Mouse (Mus musculus): ENCODE results near the gene Elf5. TPM values are rescaled to one million over a fixed set of nuclear protein-coding genes. Genes with fewer than 3 reads are reported as not detected.

Gene Elf5
- polyA plus RNA-seq, 1 experiment: not detected

- no peak overlapping the region for H3K4me3 ChIP-seq (ENCODE audit: insufficient read depth, low read depth, low read length)
- H3K27ac ChIP-seq (ENCODE audit: insufficient read depth, low read depth, low read length): no peak overlapping the region
- WGBS: 94% methylated on average over 11 of the region's 11 CpGs
- H3K4me1 ChIP-seq (ENCODE audit: control insufficient read depth, insufficient read depth, low read length): no peaks in the 10 kb centered on the region
- TF ChIP-seq POLR2A (IDR thresholded peaks at IDR 0.05; ENCODE audit: insufficient read depth, low read depth, low read length) (no peak), CTCF (IDR thresholded peaks at IDR 0.05; ENCODE audit: insufficient read depth, low read depth, low read length) (no peak)
Measured at GRCm38 (mm10) chr2:103476657-103477056, 65.2 kb downstream of the Elf5 start.

GRCm38 (mm10) chr2:103477456-103477855 is 66.0 kb downstream of the Elf5 start:
- no peaks in the 10 kb centered on the region for H3K4me1 ChIP-seq (ENCODE audit: control insufficient read depth, insufficient read depth, low read length)
- WGBS: 88% methylated on average over 4 of the region's 4 CpGs
- no peak for TF ChIP-seq CTCF (IDR thresholded peaks at IDR 0.05; ENCODE audit: insufficient read depth, low read depth, low read length)
- no peak for TF ChIP-seq POLR2A (IDR thresholded peaks at IDR 0.05; ENCODE audit: insufficient read depth, low read depth, low read length)
- H3K27ac ChIP-seq (ENCODE audit: insufficient read depth, low read depth, low read length): no peak overlapping the region
- no peak overlapping the region for H3K4me3 ChIP-seq (ENCODE audit: insufficient read depth, low read depth, low read length)

- Histone ChIP-seq H3K4me1 (ENCODE audit: control insufficient read depth, insufficient read depth, low read length) (no peaks in the 10 kb centered on the region), H3K4me3 (ENCODE audit: insufficient read depth, low read depth, low read length) (no peak overlapping the region), H3K27ac (ENCODE audit: insufficient read depth, low read depth, low read length) (no peak overlapping the region)
- WGBS: 93% methylated on average over 3 of the region's 3 CpGs
- TF ChIP-seq CTCF (IDR thresholded peaks at IDR 0.05; ENCODE audit: insufficient read depth, low read depth, low read length) (no peak), POLR2A (IDR thresholded peaks at IDR 0.05; ENCODE audit: insufficient read depth, low read depth, low read length) (no peak)
Measured at GRCm38 (mm10) chr2:103478326-103478725, 66.8 kb downstream of the Elf5 start.

- Histone ChIP-seq H3K4me1 (ENCODE audit: control insufficient read depth, insufficient read depth, low read length) (no peaks in the 10 kb centered on the region), H3K4me3 (ENCODE audit: insufficient read depth, low read depth, low read length) (no peak overlapping the region), H3K27ac (ENCODE audit: insufficient read depth, low read depth, low read length) (no peak overlapping the region)
- WGBS: 88% methylated on average over 8 of the region's 8 CpGs
- no peak for TF ChIP-seq POLR2A (IDR thresholded peaks at IDR 0.05; ENCODE audit: insufficient read depth, low read depth, low read length)
- TF ChIP-seq CTCF (IDR thresholded peaks at IDR 0.05; ENCODE audit: insufficient read depth, low read depth, low read length): no peak
Measured at GRCm38 (mm10) chr2:103480240-103480639, 68.8 kb downstream of the Elf5 start.

- no peak overlapping the region for H3K4me3 ChIP-seq (ENCODE audit: insufficient read depth, low read depth, low read length)
- peaks cover 3% of the 10 kb centered on the region; the same call in 1 of the 2 replicates for H3K4me1 ChIP-seq (ENCODE audit: control insufficient read depth, insufficient read depth, low read length)
- TF ChIP-seq POLR2A (IDR thresholded peaks at IDR 0.05; ENCODE audit: insufficient read depth, low read depth, low read length) (no peak), CTCF (IDR thresholded peaks at IDR 0.05; ENCODE audit: insufficient read depth, low read depth, low read length) (no peak)
- H3K27ac ChIP-seq (ENCODE audit: insufficient read depth, low read depth, low read length): no peak overlapping the region
- 95% methylated on average over 4 of the region's 4 CpGs for WGBS
Measured at GRCm38 (mm10) chr2:103480871-103481270, 69.4 kb downstream of the Elf5 start.

- TF ChIP-seq CTCF (IDR thresholded peaks at IDR 0.05; ENCODE audit: insufficient read depth, low read depth, low read length) (no peak), POLR2A (IDR thresholded peaks at IDR 0.05; ENCODE audit: insufficient read depth, low read depth, low read length) (no peak)
- 91% methylated on average over 11 of the region's 11 CpGs for WGBS
- H3K4me1 ChIP-seq (ENCODE audit: control insufficient read depth, insufficient read depth, low read length): peaks cover 3% of the 10 kb centered on the region; the same call in 1 of the 2 replicates
- H3K27ac ChIP-seq (ENCODE audit: insufficient read depth, low read depth, low read length): no peak overlapping the region
- no peak overlapping the region for H3K4me3 ChIP-seq (ENCODE audit: insufficient read depth, low read depth, low read length)
Measured at GRCm38 (mm10) chr2:103481314-103482231, 70.1 kb downstream of the Elf5 start.

GRCm38 (mm10) chr2:103483289-103483985 is 71.9 kb downstream of the Elf5 start:
- H3K4me3 ChIP-seq (ENCODE audit: insufficient read depth, low read depth, low read length): no peak overlapping the region
- WGBS: 63% methylated on average over 7 of the region's 7 CpGs
- TF ChIP-seq POLR2A (IDR thresholded peaks at IDR 0.05; ENCODE audit: insufficient read depth, low read depth, low read length) (no peak), CTCF (IDR thresholded peaks at IDR 0.05; ENCODE audit: insufficient read depth, low read depth, low read length) (no peak)
- no peak overlapping the region for H3K27ac ChIP-seq (ENCODE audit: insufficient read depth, low read depth, low read length)
- H3K4me1 ChIP-seq (ENCODE audit: control insufficient read depth, insufficient read depth, low read length): peaks cover 3% of the 10 kb centered on the region; the same call in 1 of the 2 replicates

- TF ChIP-seq CTCF (IDR thresholded peaks at IDR 0.05; ENCODE audit: insufficient read depth, low read depth, low read length) (no peak), POLR2A (IDR thresholded peaks at IDR 0.05; ENCODE audit: insufficient read depth, low read depth, low read length) (no peak)
- Histone ChIP-seq H3K4me3 (ENCODE audit: insufficient read depth, low read depth, low read length) (no peak overlapping the region), H3K27ac (ENCODE audit: insufficient read depth, low read depth, low read length) (no peak overlapping the region), H3K4me1 (ENCODE audit: control insufficient read depth, insufficient read depth, low read length) (peaks cover 3% of the 10 kb centered on the region; the same call in 1 of the 2 replicates)
- 30% methylated on average over 5 of the region's 5 CpGs for WGBS
Measured at GRCm38 (mm10) chr2:103483986-103484520, 72.6 kb downstream of the Elf5 start.
